Mouse (Mus musculus) cerebellum, adult 2 months (tissue): Measurements from ENCODE around the gene Dennd1a. TPM values are rescaled to one million over a fixed set of nuclear protein-coding genes. Genes with fewer than 3 reads are reported as not detected.
"Not testable (repeated sequence)": the region's sequence is repeated elsewhere in the genome, so short reads cannot be mapped to it uniquely, and the experiment has no call there.

Experiments
- DNase-seq, 2 experiments: peaks; one replicate each; pipeline ENCODE4 v3.0.0; 2021
- H3K27ac ChIP-seq: fragments of 200-500 bp; 2 replicates; pipeline ENCODE4 v1.5.1; 2012; ENCODE audit warnings: low read length, control low read depth, inconsistent platforms; ENCODE audit not compliant: insufficient read depth
- H3K27me3 ChIP-seq: fragments of 200-500 bp; 2 replicates; pipeline ENCODE4 v1.6.1; 2012; ENCODE audit warnings: inconsistent platforms, mild to moderate bottlenecking, low read length, moderate library complexity; ENCODE audit not compliant: control insufficient read depth, insufficient read depth
- H3K4me1 ChIP-seq: fragments of 200-500 bp; 2 replicates; pipeline ENCODE4 v1.6.1; 2011; ENCODE audit warnings: low read length; ENCODE audit not compliant: control insufficient read depth, insufficient read depth
- H3K4me3 ChIP-seq: fragments of 200-500 bp; replicated peaks from 2 replicates; pipeline ENCODE3; 2011; ENCODE audit warnings: mild to moderate bottlenecking, low read depth, low read length, control low read depth; ENCODE audit not compliant: insufficient read depth
- CTCF ChIP-seq: fragments of 200-500 bp; IDR thresholded peaks from 2 replicates; pipeline ENCODE4 v1.5.1; 2011; ENCODE audit warnings: low read depth, mild to moderate bottlenecking, control low read depth, low read length, moderate library complexity, borderline replicate concordance; ENCODE audit not compliant: insufficient read depth
- POLR2A ChIP-seq: fragments of 200-500 bp; IDR thresholded peaks from 2 replicates; pipeline ENCODE4 v1.6.1; 2011; ENCODE audit warnings: low read length, control low read depth, borderline replicate concordance; ENCODE audit not compliant: insufficient read depth
- WGBS: fragments of 180-500 bp; shearing (Covaris S2); methylation state at CpG from one replicate; pipeline ENCODE4 v1.1.7; 2018; 5-methylcytosine and 5-hydroxymethylcytosine counted together
- polyA plus RNA-seq: library from polyadenylated mRNA; depleted of rRNA; stranded (reverse); fragments of >200 nt; gene quantifications from 2 replicates; pipeline ENCODE4 v1.2.3, GENCODE M21; 2012

Gene Dennd1a
- polyA plus RNA-seq, 1 experiment: 38.0 TPM

GRCm38 (mm10) chr2:37964534-37964933 lies 322.7 kb downstream of the Dennd1a start:
- no peak for TF ChIP-seq POLR2A
- no peak for TF ChIP-seq CTCF
- H3K27me3 ChIP-seq: no peaks in the 10 kb centered on the region
- 64% methylated on average over 4 of the region's 4 CpGs for WGBS
- no peak overlapping the region for H3K27ac ChIP-seq
- H3K4me1 ChIP-seq: no peaks in the 10 kb centered on the region
- DNase-seq: no peak
- H3K4me3 ChIP-seq: no peak overlapping the region

GRCm38 (mm10) chr2:37963362-37963761 lies 323.8 kb downstream of the Dennd1a start:
- H3K27me3 ChIP-seq: no peaks in the 10 kb centered on the region
- WGBS: 34% methylated on average over 4 of the region's 4 CpGs
- no peak for TF ChIP-seq CTCF
- no peak for TF ChIP-seq POLR2A
- peak in 1 of 2 experiments; percentile 29 for DNase-seq
- H3K27ac ChIP-seq: no peak overlapping the region
- H3K4me3 ChIP-seq: no peak overlapping the region
- H3K4me1 ChIP-seq: no peaks in the 10 kb centered on the region

DNA sequence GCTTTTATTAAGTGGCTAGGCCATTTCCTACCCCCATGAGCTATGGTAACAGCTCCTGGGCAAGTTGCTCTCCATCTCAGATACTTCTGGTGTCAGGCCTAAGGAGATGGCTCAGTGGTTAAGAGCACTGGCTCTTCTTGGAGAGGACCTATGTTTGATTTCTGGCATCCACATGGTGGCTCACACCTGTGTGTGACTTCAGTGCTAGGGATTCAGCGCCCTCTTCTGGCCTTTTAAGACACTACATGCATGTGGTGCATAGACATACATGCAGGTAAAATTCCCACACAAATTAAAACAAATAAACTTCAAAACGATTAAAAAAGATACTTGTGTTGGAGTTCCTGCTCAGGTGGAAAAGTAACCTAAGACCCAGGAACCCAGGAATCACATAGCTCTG lies 338.8 kb downstream of the Dennd1a start:
- 0 out of 2 replicates have a peak, but pooled peaks cover 5% of the 10 kb centered on the region for H3K4me1 ChIP-seq
- H3K4me3 ChIP-seq: no peak overlapping the region
- WGBS: 32% methylated on average over 2 of the region's 2 CpGs
- no peaks in the 10 kb centered on the region for H3K27me3 ChIP-seq
- no peak for DNase-seq
- H3K27ac ChIP-seq: no peak overlapping the region
- peak; percentile 12; the same call in 1 of the 2 replicates for TF ChIP-seq CTCF
- no peak for TF ChIP-seq POLR2A

DNA sequence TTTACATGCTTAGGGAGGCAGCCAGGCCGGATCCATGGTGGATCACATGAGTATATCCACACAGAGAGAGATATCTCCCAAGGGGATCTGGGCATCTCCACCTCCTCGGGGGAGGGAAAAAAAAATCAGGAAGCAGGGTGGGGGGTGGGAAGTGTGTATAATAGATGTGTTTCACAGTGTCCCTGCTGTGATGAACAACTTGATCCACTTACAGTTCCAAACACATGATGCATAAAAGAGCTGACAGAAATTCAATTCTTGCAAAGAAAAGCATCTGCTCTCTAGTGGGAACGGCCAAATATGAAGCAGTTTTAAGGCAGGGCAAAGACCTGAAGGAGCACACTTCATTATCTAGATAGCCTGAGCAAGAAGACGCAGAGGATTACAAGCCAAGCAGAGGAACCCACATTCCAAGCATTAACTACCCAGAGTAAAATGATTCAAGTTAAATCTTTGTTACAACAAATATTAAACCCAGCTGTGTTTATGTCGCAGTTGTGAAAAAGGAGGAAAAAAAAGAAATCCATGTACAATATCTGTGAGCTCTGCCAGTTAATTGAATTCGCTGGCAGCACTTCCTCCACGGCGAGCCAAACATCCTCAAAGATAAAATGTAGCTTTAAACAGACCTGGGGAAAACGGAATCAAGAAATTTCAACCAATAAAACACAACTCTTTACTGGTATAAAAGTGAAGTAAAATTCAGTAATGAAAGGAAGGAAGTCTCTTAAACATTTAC lies 341.4 kb downstream of the Dennd1a start:
- 47% methylated on average over 9 of the region's 9 CpGs for WGBS
- no peaks in the 10 kb centered on the region for H3K27me3 ChIP-seq
- H3K27ac ChIP-seq: no peak overlapping the region
- H3K4me1 ChIP-seq: 0 out of 2 replicates have a peak, but pooled peaks cover 5% of the 10 kb centered on the region
- TF ChIP-seq CTCF (no peak), POLR2A (no peak)
- H3K4me3 ChIP-seq: no peak overlapping the region
- DNase-seq: no peak

- DNase-seq: no peak
- Histone ChIP-seq H3K27ac (no peak overlapping the region), H3K4me1 (0 out of 2 replicates have a peak, but pooled peaks cover 5% of the 10 kb centered on the region), H3K27me3 (no peaks in the 10 kb centered on the region), H3K4me3 (no peak overlapping the region)
- TF ChIP-seq POLR2A: no peak
- no peak for TF ChIP-seq CTCF
- WGBS: 93% methylated on average over 2 of the region's 2 CpGs
Measured at GRCm38 (mm10) chr2:37942906-37943305, 344.3 kb downstream of the Dennd1a start.

GRCm38 (mm10) chr2:37941741-37942140 lies 345.4 kb downstream of the Dennd1a start:
- TF ChIP-seq CTCF: no peak
- no peak for TF ChIP-seq POLR2A
- Histone ChIP-seq H3K27ac (no peak overlapping the region), H3K4me3 (no peak overlapping the region), H3K27me3 (no peaks in the 10 kb centered on the region), H3K4me1 (0 out of 2 replicates have a peak, but pooled peaks cover 5% of the 10 kb centered on the region)
- no peak for DNase-seq

GRCm38 (mm10) chr2:37940845-37941361 lies 346.3 kb downstream of the Dennd1a start:
- 94% methylated on average over 4 of the region's 4 CpGs for WGBS
- TF ChIP-seq POLR2A: no peak
- TF ChIP-seq CTCF: no peak
- H3K27me3 ChIP-seq: no peaks in the 10 kb centered on the region
- no peak overlapping the region for H3K4me3 ChIP-seq
- H3K27ac ChIP-seq: no peak overlapping the region
- H3K4me1 ChIP-seq: no peaks in the 10 kb centered on the region
- no peak for DNase-seq

DNA sequence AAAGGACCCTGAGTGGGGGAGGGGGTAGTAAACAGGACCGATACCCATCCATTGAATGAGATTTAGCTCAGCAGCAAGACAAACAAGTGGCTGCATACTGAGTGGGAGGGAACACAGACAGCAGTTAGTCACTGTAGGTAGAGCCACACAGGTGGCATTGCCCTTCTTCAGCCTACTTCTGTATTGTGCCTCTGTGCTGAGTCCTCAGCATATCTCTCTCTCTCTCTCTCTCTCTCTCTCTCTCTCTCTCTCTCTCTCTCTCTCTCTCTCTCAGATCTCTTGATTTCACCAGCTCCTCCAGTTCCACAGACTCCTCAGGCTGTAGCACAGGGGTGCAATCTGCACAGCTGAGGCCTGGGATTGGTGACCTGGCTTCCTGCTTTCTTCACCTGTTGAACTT lies 347.2 kb downstream of the Dennd1a start:
- WGBS: 95% methylated on average over 1 of the region's 1 CpGs
- no peak for TF ChIP-seq CTCF
- TF ChIP-seq POLR2A: no peak
- H3K27me3 ChIP-seq: no peaks in the 10 kb centered on the region
- H3K27ac ChIP-seq: no peak overlapping the region
- no peaks in the 10 kb centered on the region for H3K4me1 ChIP-seq
- DNase-seq: no peak
- no peak overlapping the region for H3K4me3 ChIP-seq

DNA sequence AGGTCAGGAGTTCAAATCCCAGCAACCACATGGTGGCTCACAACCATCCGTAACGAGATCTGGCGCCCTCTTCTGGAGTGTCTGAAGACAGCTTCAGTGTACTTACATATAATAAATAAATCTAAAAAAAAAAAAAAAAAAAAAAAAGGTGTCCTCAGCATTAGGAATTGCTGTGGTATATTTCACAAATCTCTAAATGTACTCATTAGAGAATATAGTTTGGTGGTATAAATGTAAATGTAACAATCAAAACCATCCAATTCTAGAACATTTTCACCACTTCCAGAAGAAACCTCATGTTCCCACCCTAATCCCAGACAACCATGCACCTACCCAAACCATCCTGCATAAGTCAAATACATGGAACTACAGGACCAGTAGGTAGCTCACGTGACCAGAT lies 350.3 kb downstream of the Dennd1a start:
- WGBS: 87% methylated on average over 4 of the region's 4 CpGs
- H3K4me3 ChIP-seq, H3K4me1 ChIP-seq, H3K27me3 ChIP-seq, H3K27ac ChIP-seq, DNase-seq: not testable (repeated sequence)
